Mouse (Mus musculus): Measurements from ENCODE around the gene Zfp553.

DNA sequence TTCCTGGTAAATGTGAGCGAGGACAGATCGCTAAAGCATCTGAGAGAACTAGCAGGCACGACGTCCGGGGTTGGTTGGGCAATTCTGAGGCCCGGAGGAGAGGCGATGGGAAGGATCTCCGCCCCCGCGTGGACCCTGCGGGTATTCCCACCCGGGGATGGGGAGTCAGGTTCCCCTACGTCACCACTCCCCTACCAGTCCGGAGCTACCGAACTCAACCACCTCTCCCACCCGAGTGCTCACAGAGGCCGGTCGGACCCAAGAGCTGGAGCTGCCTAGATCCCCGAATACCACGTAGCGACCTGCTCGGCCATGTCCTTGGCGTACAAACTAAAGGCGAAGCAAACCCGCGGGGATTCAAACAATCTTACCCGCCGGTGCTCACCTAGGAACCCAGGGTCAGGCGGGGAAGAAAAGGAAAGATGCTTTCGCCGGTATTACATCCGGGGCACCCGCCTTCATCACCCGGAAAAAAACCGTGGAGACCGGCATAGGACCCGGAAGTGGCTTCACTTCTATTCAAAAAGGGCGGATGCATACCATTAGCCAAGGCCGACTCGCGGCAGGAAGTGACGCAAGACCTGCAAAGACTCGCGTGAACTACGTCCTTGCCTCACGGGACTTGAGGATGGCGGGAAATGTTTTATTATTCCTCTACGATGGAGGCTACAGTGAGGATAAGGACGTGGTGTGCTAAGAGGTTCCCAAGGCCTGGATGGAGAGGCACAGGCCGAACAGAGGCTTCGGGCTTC is 37.1 kb upstream of the Zfp553 start, which contains the start of gene Cd2bp2:
- TF ChIP-seq POLR2A (IDR thresholded peaks at IDR 0.05; ENCODE audit: insufficient read depth, low read length) = peak; percentile 85
- no peak for TF ChIP-seq CTCF (IDR thresholded peaks at IDR 0.05; ENCODE audit: low read depth, low read length)

Measured in ES-Bruce4 (cell line).